Mouse (Mus musculus): ENCODE measurements around the gene Kl.

- TF ChIP-seq POLR2A (IDR thresholded peaks at IDR 0.05; ENCODE audit: insufficient read depth, low read depth, low read length) = no peak
- no peak for TF ChIP-seq CTCF (IDR thresholded peaks at IDR 0.05; ENCODE audit: insufficient read depth, low read depth, low read length)
Measured at GRCm38 (mm10) chr5:151022026-151022425, 69.6 kb downstream of the Kl start.

Data from olfactory bulb, adult 2 months (tissue).